Mouse (Mus musculus) small intestine, adult 2 months (tissue): ENCODE results near the gene Phlda2.

Source experiments
- CTCF ChIP-seq: fragments of 200-500 bp; IDR thresholded peaks from 2 replicates; pipeline ENCODE4 v1.5.1; 2012; ENCODE audit warnings: low read depth, mild to moderate bottlenecking, control low read depth, inconsistent platforms, low read length, moderate library complexity, mixed read lengths; ENCODE audit not compliant: insufficient replicate concordance, insufficient read length; ENCODE audit errors: extremely low read depth
- POLR2A ChIP-seq: fragments of 200-500 bp; IDR thresholded peaks from 2 replicates; pipeline ENCODE4 v1.6.1; 2012; ENCODE audit warnings: low read depth, mild to moderate bottlenecking, control low read depth, inconsistent platforms, low read length, moderate library complexity

DNA sequence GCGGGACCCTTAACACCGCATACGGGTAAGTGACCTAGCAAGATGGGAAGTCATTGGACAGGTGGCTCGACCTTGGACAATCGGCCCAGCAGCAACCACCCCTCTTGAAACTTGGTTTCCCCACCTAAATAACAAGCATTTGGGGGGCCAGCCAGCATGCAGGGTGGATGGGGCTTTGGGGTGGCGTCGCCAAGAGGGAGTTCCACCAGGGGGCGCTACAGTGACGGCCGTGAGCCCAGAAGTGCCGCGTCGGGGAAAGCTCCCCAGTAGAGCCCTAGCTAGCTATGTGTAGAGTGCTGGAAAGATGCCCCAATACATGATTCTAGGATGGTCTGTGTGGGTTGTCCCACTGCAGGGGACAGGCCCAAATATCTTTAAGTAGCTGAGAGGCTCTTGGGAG, 22.5 kb downstream of the Phlda2 start:
- TF ChIP-seq CTCF = peak; percentile 80
- TF ChIP-seq POLR2A = no peak
